Comparison of ENCODE assay signal across 9 mouse cellular contexts in the genomic region with DNA sequence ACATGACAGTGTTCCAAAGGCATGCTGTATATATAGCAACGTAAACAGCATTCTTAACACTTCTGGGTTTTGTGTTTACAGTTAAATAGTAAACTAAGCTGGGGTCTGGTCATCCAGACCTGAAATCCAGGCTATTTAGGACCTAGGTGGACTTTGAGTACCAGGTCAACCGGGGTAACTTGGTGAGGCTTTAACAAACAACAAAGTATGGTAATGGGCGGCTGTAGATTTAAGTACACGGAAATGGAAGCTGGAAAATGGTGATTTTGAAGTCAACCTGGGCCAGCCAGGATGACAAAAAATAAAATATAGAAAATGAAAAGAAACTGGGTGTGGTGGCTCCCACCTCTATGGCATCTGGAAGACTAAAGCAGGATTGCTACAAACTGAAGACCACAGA. TPM values are rescaled to one million over a fixed set of nuclear protein-coding genes. Genes with fewer than 3 reads are reported as not detected.
DNase-seq lines count a peak whose midpoint lies in the region; ATAC-seq lines count a peak whose summit lies in the region.
"Had no signal": no experiment of that assay in that cellular context is flagged by ENCODE, and none has a peak within 500 bp of the region (broad histone marks: within the 10 kb centered on the region; RNA-seq: fewer than 3 reads in every experiment).

No protein-coding gene starts in this region.

- peaks cover 31% of the 10 kb centered on the region for H3K4me1 ChIP-seq in heart, embryonic 12.5 days (replicated peaks)
- H3K4me1 ChIP-seq in brown adipose tissue, adult 24 weeks (ENCODE audit: control insufficient read depth, insufficient read depth, insufficient read length, low read length): no peaks in the 10 kb centered on the region; the same call in 1 of the 2 replicates
- peaks cover 13% of the 10 kb centered on the region for H3K4me1 ChIP-seq in intestine, embryonic 16.5 days (ENCODE audit: control insufficient read depth, insufficient read depth, low read length)
- peaks cover 21% of the 10 kb centered on the region for H3K4me1 ChIP-seq in midbrain, embryonic 13.5 days (replicated peaks)

- no peak for DNase-seq in heart, postnatal 36 days
- no peak for DNase-seq in frontal cortex, postnatal 10 days (ENCODE audit: low spot score in 2 of 2)
- no peak for DNase-seq in urinary bladder, adult 18-20 months (ENCODE audit: low spot score in 2 of 2)
- no peak for DNase-seq in layer of hippocampus, postnatal 25 days (ENCODE audit: extremely low spot score in 1 of 2, low spot score in 1 of 2)

- H3K27me3 ChIP-seq in heart, embryonic 12.5 days (replicated peaks): no peaks in the 10 kb centered on the region
- H3K27me3 ChIP-seq in intestine, embryonic 16.5 days (replicated peaks; ENCODE audit: control insufficient read depth, insufficient read depth, low read length): no peaks in the 10 kb centered on the region
- 0 out of 2 replicates have a peak, but pooled peaks cover 4% of the 10 kb centered on the region for H3K27me3 ChIP-seq in midbrain, embryonic 13.5 days

- WGBS in heart, embryonic 12.5 days: 90% methylated on average over 4 of the region's 4 CpGs
- WGBS in intestine, embryonic 16.5 days: 73% methylated on average over 4 of the region's 4 CpGs
- 81% methylated on average over 4 of the region's 4 CpGs for whole genome bisulfite sequencing in midbrain, embryonic 13.5 days

- peaks cover 18% of the 10 kb centered on the region for H3K36me3 ChIP-seq in heart, embryonic 12.5 days
- H3K36me3 ChIP-seq in intestine, embryonic 16.5 days (ENCODE audit: control insufficient read depth, insufficient read depth, low read length): peaks cover 3% of the 10 kb centered on the region; the same call in 1 of the 2 replicates
- peaks cover 20% of the 10 kb centered on the region for H3K36me3 ChIP-seq in midbrain, embryonic 13.5 days

- no peak overlapping the region for H3K27ac ChIP-seq in heart, embryonic 12.5 days (ENCODE audit: poor library complexity, severe bottlenecking)
- H3K27ac ChIP-seq in brown adipose tissue, adult 24 weeks (replicated peaks; ENCODE audit: low read depth, low read length): 0 out of 2 replicates have a peak overlapping the region, but pooled peaks have one; percentile 12
- H3K27ac ChIP-seq in intestine, embryonic 16.5 days (ENCODE audit: low read length): peak overlapping the region; percentile 48; the same call in 1 of the 2 replicates
- peak overlapping the region; percentile 70; the same call in 1 of the 2 replicates for H3K27ac ChIP-seq in midbrain, embryonic 13.5 days

- ATAC-seq in heart, embryonic 12.5 days (ENCODE audit: insufficient number of reproducible peaks, low FRiP score): no peak
- peak; percentile 2; the same call in 1 of the 2 replicates for ATAC-seq in intestine, embryonic 16.5 days
- ATAC-seq in midbrain, embryonic 13.5 days: no peak

- intact Hi-C loops in heart, postnatal 36 days (cut with DNase I): no loop called here

- peak overlapping the region; percentile 91 for H3K4me3 ChIP-seq in heart, embryonic 12.5 days
- peak overlapping the region; percentile 55 for H3K4me3 ChIP-seq in brown adipose tissue, adult 24 weeks (ENCODE audit: insufficient read depth, low read depth, low read length)
- peak overlapping the region; percentile 91 for H3K4me3 ChIP-seq in intestine, embryonic 16.5 days (ENCODE audit: low read length)
- H3K4me3 ChIP-seq in midbrain, embryonic 13.5 days (replicated peaks): peak overlapping the region; percentile 89

- no peaks in the 10 kb centered on the region for H3K9me3 ChIP-seq in heart, embryonic 12.5 days (replicated peaks)
- no peaks in the 10 kb centered on the region for H3K9me3 ChIP-seq in intestine, embryonic 16.5 days (ENCODE audit: control insufficient read depth, low read length)
- no peaks in the 10 kb centered on the region for H3K9me3 ChIP-seq in midbrain, embryonic 13.5 days

- peak overlapping the region; percentile 81 for H3K4me2 ChIP-seq in heart, embryonic 12.5 days
- H3K4me2 ChIP-seq in intestine, embryonic 16.5 days (ENCODE audit: low read depth, low read length): peak overlapping the region; percentile 67
- peak overlapping the region; percentile 89 for H3K4me2 ChIP-seq in midbrain, embryonic 13.5 days (replicated peaks)

- no peak overlapping the region for H3K9ac ChIP-seq in heart, embryonic 12.5 days
- H3K9ac ChIP-seq in intestine, embryonic 16.5 days (ENCODE audit: low read depth, low read length): peak overlapping the region; percentile 48
- H3K9ac ChIP-seq in midbrain, embryonic 13.5 days (replicated peaks): peak overlapping the region; percentile 89

RNA-seq across cellular contexts. Expression of a gene that starts 0.6 kb away (rescaled TPM):
- polyA plus RNA-seq in heart, embryonic 12.5 days (2016; fragmentation: Nextera tagmentation; extraction: Ambion mirVana): 0.59 and 0.62 TPM in 2 replicates
- under 1 TPM; 0.49 to 0.67 TPM for total RNA-seq in heart, postnatal 36 days (2021)
- polyA plus RNA-seq in brown adipose tissue, adult 24 weeks (2012; ENCODE audit: insufficient read depth, insufficient read length, missing spikeins): 0.20 and 0.25 TPM in 2 replicates
- 0.43 and 0.49 TPM in 2 replicates for polyA plus RNA-seq in intestine, embryonic 16.5 days (2015; fragmentation: Nextera tagmentation; extraction: Ambion mirVana)
- 0.94 and 0.95 TPM in 2 replicates for polyA plus RNA-seq in midbrain, embryonic 13.5 days (2015; fragmentation: Nextera tagmentation; extraction: Ambion mirVana)
- total RNA-seq in layer of hippocampus, postnatal 25 days (2021): 1 to 10 TPM; 2.3 to 3.5 TPM

RNA-seq across cellular contexts. Expression of a gene that starts 21.8 kb away (rescaled TPM):
- 0.77 and 1.0 TPM in 2 replicates for polyA plus RNA-seq in heart, embryonic 12.5 days (2016; fragmentation: Nextera tagmentation; extraction: Ambion mirVana)
- 1 to 10 TPM; 1.3 to 1.5 TPM for total RNA-seq in heart, postnatal 36 days (2021)
- 1.3 and 1.8 TPM in 2 replicates for polyA plus RNA-seq in brown adipose tissue, adult 24 weeks (2012; ENCODE audit: insufficient read depth, insufficient read length, missing spikeins)
- 0.71 and 1.2 TPM in 2 replicates for polyA plus RNA-seq in intestine, embryonic 16.5 days (2015; fragmentation: Nextera tagmentation; extraction: Ambion mirVana)
- 3.4 TPM in 2 replicates for polyA plus RNA-seq in midbrain, embryonic 13.5 days (2015; fragmentation: Nextera tagmentation; extraction: Ambion mirVana)
- total RNA-seq in layer of hippocampus, postnatal 25 days (2021): 10 to 100 TPM; 21.5 to 23.0 TPM
- total RNA-seq: common myeloid progenitor, adult 5-6 weeks had no signal
